Mouse (Mus musculus): ENCODE measurements around the gene H3f3b. TPM values are rescaled to one million over a fixed set of nuclear protein-coding genes. Genes with fewer than 3 reads are reported as not detected.

H3f3b gene
- polyA plus RNA-seq, 1 experiment: 908 TPM

DNA sequence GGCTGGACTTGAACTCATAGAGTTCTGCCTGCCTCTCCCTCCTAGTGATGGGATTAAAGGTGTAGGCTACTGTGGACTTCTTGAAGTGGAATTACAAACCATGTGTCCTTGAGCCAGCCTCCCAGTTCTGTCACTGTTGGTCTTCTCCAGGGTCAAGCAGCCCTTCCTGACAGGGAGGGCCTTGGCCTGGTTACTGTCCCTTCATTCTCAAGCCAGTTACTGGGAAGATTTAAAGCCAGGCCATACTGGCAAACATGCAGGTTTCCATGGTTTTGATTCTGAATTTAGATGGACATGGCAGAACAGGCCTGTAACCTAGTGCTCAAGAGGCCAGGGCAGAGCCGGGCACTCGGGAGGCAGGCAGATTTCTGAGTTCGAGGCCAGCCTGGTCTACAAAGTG is 32.5 kb downstream of the H3f3b start:
- Histone ChIP-seq H3K4me1 (peaks cover 26% of the 10 kb centered on the region), H3K9me3 (no peaks in the 10 kb centered on the region), H3K4me3 (replicated peaks) (no peak overlapping the region), H3K27me3 (replicated peaks) (peaks cover 54% of the 10 kb centered on the region), H3K36me3 (replicated peaks; ENCODE audit: low read length) (no peaks in the 10 kb centered on the region)
- TF ChIP-seq FLI1 (IDR thresholded peaks at IDR 0.05; ENCODE audit: low read length): no peak

DNA sequence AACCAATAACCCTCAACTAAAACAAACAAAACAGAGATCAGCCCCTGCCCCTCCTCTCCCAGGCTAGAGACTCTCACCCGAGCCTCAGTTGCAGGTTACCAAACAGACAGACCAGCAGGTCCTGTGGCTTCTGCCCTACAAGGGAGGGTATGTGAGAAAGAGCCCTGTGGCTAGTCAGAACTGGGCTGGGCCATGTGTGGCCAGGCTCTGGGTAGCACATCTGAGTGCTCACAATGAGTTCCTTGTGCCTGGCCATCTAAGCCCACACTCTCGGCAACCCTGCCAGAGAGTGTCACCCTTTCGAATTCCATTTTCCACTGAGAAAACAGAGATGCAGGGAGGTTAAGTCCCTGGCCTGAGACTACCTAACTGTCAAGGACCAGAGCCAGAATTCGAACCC is 35.7 kb downstream of the H3f3b start:
- no peak for TF ChIP-seq FLI1 (IDR thresholded peaks at IDR 0.05; ENCODE audit: low read length)
- no peak for TF ChIP-seq GATA1 (IDR thresholded peaks at IDR 0.05; ENCODE audit: borderline replicate concordance, low read length)
- no peaks in the 10 kb centered on the region for H3K36me3 ChIP-seq (replicated peaks; ENCODE audit: low read length)
- H3K4me1 ChIP-seq: peaks cover 17% of the 10 kb centered on the region; the same call in 1 of the 2 replicates
- H3K4me3 ChIP-seq (replicated peaks): no peak overlapping the region
- peaks cover 72% of the 10 kb centered on the region for H3K27me3 ChIP-seq (replicated peaks)
- no peaks in the 10 kb centered on the region for H3K9me3 ChIP-seq

GRCm38 (mm10) chr11:115989686-115990085 is 38.1 kb downstream of the H3f3b start:
- H3K9me3 ChIP-seq: no peaks in the 10 kb centered on the region
- TF ChIP-seq FLI1 (IDR thresholded peaks at IDR 0.05; ENCODE audit: low read length): no peak
- TF ChIP-seq GATA1 (IDR thresholded peaks at IDR 0.05; ENCODE audit: borderline replicate concordance, low read length): no peak
- H3K4me3 ChIP-seq (replicated peaks): peak overlapping the region; percentile 54

DNA sequence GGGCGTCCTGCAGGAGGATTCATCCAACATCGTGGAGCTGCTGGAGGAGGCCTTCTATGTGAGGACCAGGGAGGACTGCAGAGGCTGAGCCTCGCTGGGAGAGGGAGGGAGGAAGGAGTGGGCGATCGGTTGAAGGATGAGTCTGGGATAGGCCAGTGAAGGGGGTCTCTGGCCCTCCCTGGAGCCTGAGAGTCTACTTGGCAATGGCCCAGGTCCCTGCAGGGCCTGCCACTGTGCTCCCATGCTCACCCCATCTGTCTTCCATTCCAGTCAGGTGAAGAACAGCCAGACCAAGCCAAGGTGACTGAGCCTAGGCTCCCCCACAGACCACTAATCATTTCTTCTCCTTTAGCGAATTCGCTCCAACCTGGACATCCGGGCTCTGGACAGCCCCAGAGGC is 44.5 kb downstream of the H3f3b start:
- H3K9me3 ChIP-seq: peaks cover 7% of the 10 kb centered on the region
- TF ChIP-seq FLI1 (IDR thresholded peaks at IDR 0.05; ENCODE audit: low read length): no peak
- no peak for TF ChIP-seq GATA1 (IDR thresholded peaks at IDR 0.05; ENCODE audit: borderline replicate concordance, low read length)
- no peaks in the 10 kb centered on the region for H3K36me3 ChIP-seq (replicated peaks; ENCODE audit: low read length)
- H3K4me1 ChIP-seq: peaks cover 8% of the 10 kb centered on the region
- no peak overlapping the region for H3K4me3 ChIP-seq (replicated peaks)
- H3K27me3 ChIP-seq (replicated peaks): peaks cover 81% of the 10 kb centered on the region

More at GRCm38 (mm10) chr11:115989686-115990085, 38.1 kb downstream of the H3f3b start:
- Histone ChIP-seq H3K36me3 (replicated peaks; ENCODE audit: low read length) (no peaks in the 10 kb centered on the region), H3K4me1 (peaks cover 20% of the 10 kb centered on the region), H3K27me3 (replicated peaks) (peaks cover 88% of the 10 kb centered on the region)

GRCm38 (mm10) chr11:115982472-115982871 is 45.3 kb downstream of the H3f3b start:
- TF ChIP-seq FLI1 (IDR thresholded peaks at IDR 0.05; ENCODE audit: low read length) (no peak), GATA1 (IDR thresholded peaks at IDR 0.05; ENCODE audit: borderline replicate concordance, low read length) (no peak)
- Histone ChIP-seq H3K27me3 (replicated peaks) (peaks cover 84% of the 10 kb centered on the region), H3K9me3 (peaks cover 7% of the 10 kb centered on the region), H3K36me3 (replicated peaks; ENCODE audit: low read length) (no peaks in the 10 kb centered on the region), H3K4me1 (peaks cover 8% of the 10 kb centered on the region), H3K4me3 (replicated peaks) (no peak overlapping the region)

- peaks cover 26% of the 10 kb centered on the region for H3K4me1 ChIP-seq
- no peaks in the 10 kb centered on the region for H3K36me3 ChIP-seq (replicated peaks; ENCODE audit: low read length)
- H3K4me3 ChIP-seq (replicated peaks): no peak overlapping the region
- peaks cover 82% of the 10 kb centered on the region for H3K27me3 ChIP-seq (replicated peaks)
- no peak for TF ChIP-seq GATA1 (IDR thresholded peaks at IDR 0.05; ENCODE audit: borderline replicate concordance, low read length)
- no peak for TF ChIP-seq FLI1 (IDR thresholded peaks at IDR 0.05; ENCODE audit: low read length)
- no peaks in the 10 kb centered on the region for H3K9me3 ChIP-seq
These were observed 52.2 kb downstream of the H3f3b start for GRCm38 (mm10) chr11:115975544-115975943.

- no peaks in the 10 kb centered on the region for H3K36me3 ChIP-seq (replicated peaks; ENCODE audit: low read length)
- peaks cover 30% of the 10 kb centered on the region for H3K4me1 ChIP-seq
- no peaks in the 10 kb centered on the region for H3K9me3 ChIP-seq
- H3K27me3 ChIP-seq (replicated peaks): peaks cover 82% of the 10 kb centered on the region
- no peak for TF ChIP-seq GATA1 (IDR thresholded peaks at IDR 0.05; ENCODE audit: borderline replicate concordance, low read length)
- no peak for TF ChIP-seq FLI1 (IDR thresholded peaks at IDR 0.05; ENCODE audit: low read length)
- peak overlapping the region; percentile 90 for H3K4me3 ChIP-seq (replicated peaks)
These were observed 52.7 kb downstream of the H3f3b start for GRCm38 (mm10) chr11:115975083-115975420.

DNA sequence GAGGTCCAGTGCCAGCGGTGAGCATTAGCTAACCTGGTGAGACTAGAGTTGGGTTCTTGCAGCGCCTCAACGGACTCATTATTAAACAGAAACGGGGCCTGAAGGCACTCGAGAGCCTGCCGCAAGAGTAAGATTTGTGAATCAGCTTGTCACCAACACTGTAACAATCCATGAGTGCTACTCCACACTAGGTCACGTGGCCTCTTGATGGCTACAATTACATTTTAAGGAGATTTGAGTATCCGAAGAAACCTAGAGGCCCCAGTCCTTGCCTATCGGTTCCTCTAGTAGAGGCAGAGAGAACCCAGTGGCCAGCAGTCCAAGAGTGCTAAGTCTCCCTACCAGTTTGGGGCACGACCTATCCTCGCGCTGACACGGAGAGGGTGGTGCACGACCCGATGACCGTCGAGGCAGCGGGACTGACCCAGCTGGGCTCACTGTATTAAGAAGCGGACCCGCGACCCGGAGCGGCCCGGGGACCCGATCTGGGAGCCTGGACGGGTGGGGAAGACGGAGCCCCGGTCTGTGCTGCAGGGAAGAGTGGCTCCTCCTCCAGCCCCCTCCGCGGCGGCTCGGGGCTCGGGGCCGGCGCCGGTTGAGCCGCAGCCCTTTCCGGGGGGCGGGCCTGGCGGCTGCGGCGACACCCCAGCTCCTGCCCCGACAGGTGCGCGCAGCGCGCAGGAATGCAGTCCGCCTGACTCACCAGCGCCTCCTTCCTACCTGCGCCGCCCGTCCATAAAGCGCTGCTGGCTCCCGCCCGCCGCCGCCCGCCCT is 53.3 kb downstream of the H3f3b start, which contains the start of gene Itgb4:
TSS of gene Itgb4 (plus strand) at position 401 of the 774 bp plus-strand sequence.
- no peaks in the 10 kb centered on the region for H3K9me3 ChIP-seq
- H3K4me3 ChIP-seq (replicated peaks): peak within 1 kb of the TSS; percentile 90
- H3K4me1 ChIP-seq: peaks cover 36% of the 10 kb centered on the region
- no peak for TF ChIP-seq GATA1 (IDR thresholded peaks at IDR 0.05; ENCODE audit: borderline replicate concordance, low read length)
- no peak for TF ChIP-seq FLI1 (IDR thresholded peaks at IDR 0.05; ENCODE audit: low read length)
- H3K36me3 ChIP-seq (replicated peaks; ENCODE audit: low read length): no peaks in the 10 kb centered on the region
- H3K27me3 ChIP-seq (replicated peaks): peaks cover 79% of the 10 kb centered on the region

Other genes with a start within 250 kb of the H3f3b start
- 3.0 and 5.3 TPM in 2 replicates for gene Caskin2, start 214.3 kb downstream of the H3f3b start, polyA plus RNA-seq (2012; ENCODE audit: insufficient read depth, low replicate concordance)
- gene Tsen54, start 213.2 kb downstream of the H3f3b start, polyA plus RNA-seq (2012; ENCODE audit: insufficient read depth, low replicate concordance): 21.0 and 35.3 TPM in 2 replicates
- gene Llgl2, start 203.9 kb downstream of the H3f3b start, polyA plus RNA-seq (2012; ENCODE audit: insufficient read depth, low replicate concordance): 6.1 and 12.4 TPM in 2 replicates
- 0.48 TPM in 1 of 2 replicates, not detected in the other for gene Myo15b, start 169.6 kb downstream of the H3f3b start, polyA plus RNA-seq (2012; ENCODE audit: insufficient read depth, low replicate concordance)
- gene Smim5, start 128.0 kb downstream of the H3f3b start, polyA plus RNA-seq (2012; ENCODE audit: insufficient read depth, low replicate concordance): 6.7 and 13.1 TPM in 2 replicates
- gene Smim6, start 115.9 kb downstream of the H3f3b start, polyA plus RNA-seq (2012; ENCODE audit: insufficient read depth, low replicate concordance): not detected in 2 replicates
- gene Sap30bp, start 94.7 kb downstream of the H3f3b start, polyA plus RNA-seq (2012; ENCODE audit: insufficient read depth, low replicate concordance): 13.5 and 14.4 TPM in 2 replicates
- gene Recql5, start 94.5 kb downstream of the H3f3b start, polyA plus RNA-seq (2012; ENCODE audit: insufficient read depth, low replicate concordance): 9.5 and 10.4 TPM in 2 replicates
- 5.6 and 6.9 TPM in 2 replicates for gene Itgb4, start 53.3 kb downstream of the H3f3b start, polyA plus RNA-seq (2012; ENCODE audit: insufficient read depth, low replicate concordance)
- 197 and 238 TPM in 2 replicates for gene Galk1, start 15.2 kb downstream of the H3f3b start, polyA plus RNA-seq (2012; ENCODE audit: insufficient read depth, low replicate concordance)
- gene Unk, start 2.4 kb upstream of the H3f3b start, polyA plus RNA-seq (2012; ENCODE audit: insufficient read depth, low replicate concordance): 18.8 and 53.4 TPM in 2 replicates
- 221 and 384 TPM in 2 replicates for gene Unc13d, start 50.0 kb upstream of the H3f3b start, polyA plus RNA-seq (2012; ENCODE audit: insufficient read depth, low replicate concordance)
- 842 and 1,717 TPM in 2 replicates for gene Wbp2, start 59.0 kb upstream of the H3f3b start, polyA plus RNA-seq (2012; ENCODE audit: insufficient read depth, low replicate concordance)
- gene Trim47, start 99.2 kb upstream of the H3f3b start, polyA plus RNA-seq (2012; ENCODE audit: insufficient read depth, low replicate concordance): 6.9 and 23.5 TPM in 2 replicates
- gene Trim65, start 103.2 kb upstream of the H3f3b start, polyA plus RNA-seq (2012; ENCODE audit: insufficient read depth, low replicate concordance): 3.0 and 9.5 TPM in 2 replicates
- gene Mrpl38, start 110.9 kb upstream of the H3f3b start, polyA plus RNA-seq (2012; ENCODE audit: insufficient read depth, low replicate concordance): 25.4 and 80.4 TPM in 2 replicates
- 33.9 and 37.8 TPM in 2 replicates for gene Fbf1, start 140.2 kb upstream of the H3f3b start, polyA plus RNA-seq (2012; ENCODE audit: insufficient read depth, low replicate concordance)
- 181 and 219 TPM in 2 replicates for gene Ten1, start 170.9 kb upstream of the H3f3b start, polyA plus RNA-seq (2012; ENCODE audit: insufficient read depth, low replicate concordance)
- gene Acox1, start 171.1 kb upstream of the H3f3b start, polyA plus RNA-seq (2012; ENCODE audit: insufficient read depth, low replicate concordance): 1.7 and 3.3 TPM in 2 replicates
- gene Evpl, start 210.1 kb upstream of the H3f3b start, polyA plus RNA-seq (2012; ENCODE audit: insufficient read depth, low replicate concordance): 0.34 TPM in 1 of 2 replicates, not detected in the other
- gene Srp68, start 246.3 kb upstream of the H3f3b start, polyA plus RNA-seq (2012; ENCODE audit: insufficient read depth, low replicate concordance): 4.7 and 34.1 TPM in 2 replicates